Mouse (Mus musculus) lung, postnatal 36 days (tissue): ENCODE data around the gene Rhoq.
A peak's percentile ranks its signal among the peaks of the same experiment; 100 is the strongest.

Source experiments
- DNase-seq: peaks from one replicate; pipeline ENCODE4 v3.0.0; 2022; ENCODE audit warnings: mixed read lengths

Gene Rhoq

DNA sequence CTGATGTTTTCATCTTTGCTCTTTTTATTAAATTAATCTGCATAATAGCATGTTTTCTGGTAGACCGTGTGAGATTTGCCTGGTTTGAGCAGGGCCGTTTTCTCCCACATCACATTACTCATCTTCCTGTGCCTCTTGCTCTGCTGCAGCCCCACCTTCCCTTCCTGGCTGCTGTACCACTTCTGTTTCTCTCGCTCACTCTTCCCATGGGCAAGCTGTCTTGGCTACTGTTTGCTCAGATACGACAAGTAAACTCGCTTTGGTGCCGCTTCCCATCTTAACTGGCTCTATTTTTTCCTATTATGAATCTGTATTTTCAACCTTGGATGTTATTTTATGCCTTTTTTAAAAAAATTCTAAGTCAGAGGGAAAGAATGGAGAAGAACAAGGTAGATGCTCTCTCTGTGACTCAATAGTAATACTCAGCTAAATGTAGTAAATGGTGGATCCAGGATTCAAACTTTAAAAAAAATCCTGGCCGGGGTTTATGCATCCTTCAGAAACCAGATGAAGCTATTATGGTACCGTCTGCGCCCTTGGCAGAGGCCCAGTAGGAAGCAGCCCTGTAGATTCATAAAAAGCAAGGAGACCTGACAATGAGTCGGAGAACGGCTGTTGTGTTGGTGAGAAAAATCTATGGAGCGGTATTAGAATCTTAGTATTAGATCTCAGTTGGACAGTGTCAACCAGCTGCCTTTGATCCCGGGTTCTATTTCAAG lies 48.6 kb downstream of the Rhoq start:
- no peak for DNase-seq

GRCm38 (mm10) chr17:87019692-87020091 lies 56.8 kb downstream of the Rhoq start:
- DNase-seq, result no peak

DNA sequence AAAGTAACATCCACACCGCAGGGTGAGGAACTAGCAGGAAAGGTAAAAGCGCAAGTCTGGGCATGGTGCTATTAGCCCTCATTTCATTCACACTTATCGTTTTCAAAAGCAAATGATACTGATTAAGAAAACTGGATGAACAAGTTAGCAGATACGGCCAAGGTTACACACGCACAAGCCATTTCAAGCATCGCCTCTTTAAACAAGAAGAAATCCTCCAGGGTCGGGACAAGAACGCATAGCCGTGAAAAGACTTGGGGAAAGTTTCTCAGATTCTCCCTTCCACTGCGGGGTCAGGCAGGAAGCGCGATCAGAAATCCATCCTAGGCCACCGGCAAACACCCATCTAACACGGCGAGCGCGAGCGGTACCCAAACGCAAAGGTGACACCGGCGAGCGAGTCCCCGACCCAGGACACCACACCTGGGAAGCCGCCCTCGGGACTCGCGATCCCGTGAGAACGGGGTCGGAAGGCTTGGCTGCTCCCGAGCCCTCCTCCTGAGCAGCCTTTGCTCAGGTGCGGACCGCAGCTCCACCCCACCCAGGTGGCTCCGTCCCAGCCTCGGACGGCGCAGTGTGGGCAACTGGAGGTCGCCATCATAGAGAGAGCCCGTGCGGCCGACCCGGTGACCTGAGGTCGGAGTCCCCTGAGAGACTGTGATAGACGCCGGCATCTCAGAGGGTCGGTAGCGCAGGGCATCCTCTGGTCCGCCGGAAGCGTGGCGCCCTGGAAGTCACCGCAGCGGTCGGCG lies 61.8 kb downstream of the Rhoq start:
- DNase-seq, result no peak

GRCm38 (mm10) chr17:87025269-87025949 lies 62.5 kb downstream of the Rhoq start, which contains the start of the genes Pigf and Cript:
Gene Pigf, minus strand, starts transcription at chr17:87025406.
Gene Cript, plus strand, starts transcription at chr17:87025550.
- DNase-seq, result peak; percentile 99

- peak; percentile 48 for DNase-seq
Measured at GRCm38 (mm10) chr17:87036141-87037073, 73.5 kb downstream of the Rhoq start.

DNA sequence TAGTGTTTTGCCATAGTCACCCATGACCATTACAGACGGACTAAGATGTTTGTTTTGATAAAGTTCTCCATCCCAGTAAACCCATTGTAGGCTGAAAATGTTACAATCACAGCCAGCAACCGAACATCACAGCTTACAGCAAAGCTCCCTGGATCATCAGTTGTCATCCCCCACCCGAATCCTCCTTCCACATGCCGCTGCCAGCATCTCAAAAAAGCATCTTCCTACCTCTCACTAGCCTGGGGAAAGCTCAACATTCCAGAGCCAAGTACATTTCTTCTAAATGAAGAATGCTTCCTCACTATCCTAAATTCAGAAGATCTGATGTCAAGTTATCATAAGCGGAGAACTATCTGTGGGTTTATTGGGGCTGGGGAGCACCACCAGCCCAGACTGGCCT lies 75.6 kb downstream of the Rhoq start:
- DNase-seq, result no peak

DNA sequence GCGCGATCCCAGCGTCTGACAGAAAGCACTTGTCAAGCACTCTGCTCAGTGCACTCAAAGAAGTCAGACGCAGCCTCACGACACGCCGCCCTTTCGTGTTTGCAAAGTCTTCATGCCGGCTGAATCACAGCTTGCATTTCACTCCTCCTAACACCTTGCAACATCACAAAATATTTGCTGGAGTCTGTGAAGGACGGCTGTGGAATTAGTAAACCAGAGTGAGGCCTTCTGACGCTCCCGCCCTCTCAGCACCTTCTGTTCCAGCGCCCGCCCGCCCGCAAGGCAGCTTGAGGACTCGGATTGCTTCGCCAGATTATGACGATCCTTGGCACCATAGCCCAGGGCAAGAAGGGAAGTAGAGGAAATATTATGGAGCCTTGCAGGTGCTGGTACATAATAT lies 78.9 kb downstream of the Rhoq start:
- DNase-seq, result peak; percentile 61

- peak; percentile 97 for DNase-seq
Measured at GRCm38 (mm10) chr17:87044364-87044763, 81.5 kb downstream of the Rhoq start.

DNA sequence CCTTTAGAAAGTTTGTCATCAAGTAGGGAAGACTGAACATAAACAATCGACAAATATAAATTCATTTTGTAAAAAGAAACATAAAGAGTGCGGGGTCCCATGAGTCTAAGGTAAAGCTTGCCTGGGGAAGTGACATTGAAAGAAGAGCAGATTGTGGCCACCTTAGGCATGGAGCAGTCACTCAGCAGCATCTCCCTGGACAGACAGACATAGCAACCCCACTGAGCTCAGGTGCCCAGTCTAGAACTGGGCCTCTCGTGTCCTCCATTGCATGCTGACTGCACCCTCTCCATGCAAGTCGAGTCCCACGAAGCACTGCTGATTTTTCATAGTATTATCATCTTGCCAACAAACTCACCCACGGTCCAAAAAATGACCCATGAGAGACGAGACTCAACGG lies 81.9 kb downstream of the Rhoq start:
- DNase-seq, result no peak
